Mouse (Mus musculus): ENCODE measurements around the gene Grifin.

Grifin gene

GRCm38 (mm10) chr5:140566271-140566670, 1.4 kb upstream of the Grifin start:
- in situ Hi-C loops (cut with MboI; ENCODE audit: low pct_unique_long_range_greater_than_20kb in 1 of 2, low sequenced_read_pairs in 2 of 2, unreplicated experiment in 1 of 2), result no loop called here

- in situ Hi-C loops (cut with MboI; ENCODE audit: low pct_unique_long_range_greater_than_20kb in 1 of 2, low sequenced_read_pairs in 2 of 2, unreplicated experiment in 1 of 2), result no loop called here
Measured at GRCm38 (mm10) chr5:140565856-140566255, 985 bp upstream of the Grifin start.

GRCm38 (mm10) chr5:140565451-140565850, 580 bp upstream of the Grifin start:
- in situ Hi-C loops (cut with MboI; ENCODE audit: low pct_unique_long_range_greater_than_20kb in 1 of 2, low sequenced_read_pairs in 2 of 2, unreplicated experiment in 1 of 2), result no loop called here

- in situ Hi-C loops (cut with MboI; ENCODE audit: low pct_unique_long_range_greater_than_20kb in 1 of 2, low sequenced_read_pairs in 2 of 2, unreplicated experiment in 1 of 2), result no loop called here
Measured at GRCm38 (mm10) chr5:140562601-140563000, 2.3 kb downstream of the Grifin start.

GRCm38 (mm10) chr5:140556859-140557258, 8.0 kb downstream of the Grifin start:
- in situ Hi-C loops (cut with MboI; ENCODE audit: low pct_unique_long_range_greater_than_20kb in 1 of 2, low sequenced_read_pairs in 2 of 2, unreplicated experiment in 1 of 2), result no loop called here

- in situ Hi-C loops (cut with MboI; ENCODE audit: low pct_unique_long_range_greater_than_20kb in 1 of 2, low sequenced_read_pairs in 2 of 2, unreplicated experiment in 1 of 2), result no loop called here
Measured at GRCm38 (mm10) chr5:140553719-140554118, 11.2 kb downstream of the Grifin start.

GRCm38 (mm10) chr5:140549306-140550047, 15.4 kb downstream of the Grifin start:
- in situ Hi-C loops (cut with MboI; ENCODE audit: low pct_unique_long_range_greater_than_20kb in 1 of 2, low sequenced_read_pairs in 2 of 2, unreplicated experiment in 1 of 2), result loop anchor here in 1 of 2 experiments (10.0 kb wide), 2 partner anchors 75 to 195 kb away; no protein-coding TSS in a partner anchor

GRCm38 (mm10) chr5:140546332-140546731, 18.5 kb downstream of the Grifin start:
- in situ Hi-C loops (cut with MboI; ENCODE audit: low pct_unique_long_range_greater_than_20kb in 1 of 2, low sequenced_read_pairs in 2 of 2, unreplicated experiment in 1 of 2), result loop anchor here in 1 of 2 experiments (10.0 kb wide), 2 partner anchors 72 to 198 kb away; no protein-coding TSS in a partner anchor

GRCm38 (mm10) chr5:140545651-140546050, 19.2 kb downstream of the Grifin start:
- in situ Hi-C loops (cut with MboI; ENCODE audit: low pct_unique_long_range_greater_than_20kb in 1 of 2, low sequenced_read_pairs in 2 of 2, unreplicated experiment in 1 of 2), result loop anchor here in 1 of 2 experiments (10.0 kb wide), 2 partner anchors 71 to 199 kb away; no protein-coding TSS in a partner anchor

- in situ Hi-C loops (cut with MboI; ENCODE audit: low pct_unique_long_range_greater_than_20kb in 1 of 2, low sequenced_read_pairs in 2 of 2, unreplicated experiment in 1 of 2), result loop anchor here (5.0 to 10.0 kb wide), 3 partner anchors 68 to 202 kb away; no protein-coding TSS in a partner anchor
Measured at GRCm38 (mm10) chr5:140542811-140543575, 21.9 kb downstream of the Grifin start.

- in situ Hi-C loops (cut with MboI; ENCODE audit: low pct_unique_long_range_greater_than_20kb in 1 of 2, low sequenced_read_pairs in 2 of 2, unreplicated experiment in 1 of 2), result loop anchor here (5.0 to 10.0 kb wide), 3 partner anchors 65 to 205 kb away; no protein-coding TSS in a partner anchor
Measured at GRCm38 (mm10) chr5:140540106-140540505, 24.8 kb downstream of the Grifin start.

GRCm38 (mm10) chr5:140538111-140538683, 26.7 kb downstream of the Grifin start:
- in situ Hi-C loops (cut with MboI; ENCODE audit: low pct_unique_long_range_greater_than_20kb in 1 of 2, low sequenced_read_pairs in 2 of 2, unreplicated experiment in 1 of 2), result loop anchor here in 1 of 2 experiments (5.0 kb wide), 1 partner anchor 79 kb away; no protein-coding TSS in a partner anchor

- in situ Hi-C loops (cut with MboI; ENCODE audit: low pct_unique_long_range_greater_than_20kb in 1 of 2, low sequenced_read_pairs in 2 of 2, unreplicated experiment in 1 of 2), result loop anchor here in 1 of 2 experiments (10.0 kb wide), 1 partner anchor 52 kb away; no protein-coding TSS in a partner anchor
Measured at GRCm38 (mm10) chr5:140526754-140527153, 38.1 kb downstream of the Grifin start.

GRCm38 (mm10) chr5:140521196-140521595, 43.7 kb downstream of the Grifin start:
- in situ Hi-C loops (cut with MboI; ENCODE audit: low pct_unique_long_range_greater_than_20kb in 1 of 2, low sequenced_read_pairs in 2 of 2, unreplicated experiment in 1 of 2), result loop anchor here (5.0 to 10.0 kb wide), 2 partner anchors 44 to 46 kb away; no protein-coding TSS in a partner anchor

- in situ Hi-C loops (cut with MboI; ENCODE audit: low pct_unique_long_range_greater_than_20kb in 1 of 2, low sequenced_read_pairs in 2 of 2, unreplicated experiment in 1 of 2), result no loop called here
Measured at GRCm38 (mm10) chr5:140517921-140518230, 47.0 kb downstream of the Grifin start.

GRCm38 (mm10) chr5:140517159-140517920, 47.5 kb downstream of the Grifin start:
- in situ Hi-C loops (cut with MboI; ENCODE audit: low pct_unique_long_range_greater_than_20kb in 1 of 2, low sequenced_read_pairs in 2 of 2, unreplicated experiment in 1 of 2), result no loop called here

GRCm38 (mm10) chr5:140514799-140515486, 49.9 kb downstream of the Grifin start:
- in situ Hi-C loops (cut with MboI; ENCODE audit: low pct_unique_long_range_greater_than_20kb in 1 of 2, low sequenced_read_pairs in 2 of 2, unreplicated experiment in 1 of 2), result no loop called here

- in situ Hi-C loops (cut with MboI; ENCODE audit: low pct_unique_long_range_greater_than_20kb in 1 of 2, low sequenced_read_pairs in 2 of 2, unreplicated experiment in 1 of 2), result no loop called here
Measured at GRCm38 (mm10) chr5:140513921-140514320, 51.0 kb downstream of the Grifin start.
